Mouse (Mus musculus): ENCODE measurements around the gene Metrn.

Gene Metrn

GRCm38 (mm10) chr17:25796951-25797369 is at the start of gene Metrn:
Gene Metrn, minus strand, starts transcription at chr17:25797136.
- DNase-seq (ENCODE audit: extremely low spot score, low spot score), result peak; percentile 93

DNA sequence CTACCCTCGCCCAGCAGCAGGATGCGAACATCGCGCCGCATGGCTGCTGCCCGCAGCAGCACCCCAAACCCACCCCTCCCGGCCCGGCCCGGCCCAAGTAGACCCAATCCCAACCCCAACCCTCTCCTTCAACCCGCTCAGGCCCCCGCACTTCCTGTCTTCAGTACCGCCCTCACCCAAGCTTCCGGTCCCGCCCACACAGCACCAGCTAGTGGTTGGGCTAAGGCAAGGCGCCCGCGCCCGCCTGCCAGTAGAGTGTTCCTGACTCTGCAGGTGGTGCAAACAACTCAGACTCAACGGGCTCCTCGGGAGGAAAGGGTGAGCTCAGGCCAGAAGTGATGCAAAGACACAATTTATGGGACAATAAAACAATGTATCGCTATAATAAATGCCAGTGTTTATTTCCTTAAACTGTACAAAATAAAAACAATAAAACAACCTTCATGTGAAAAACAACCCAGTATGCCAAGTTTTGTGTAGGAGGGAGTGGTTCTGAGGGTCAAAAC is 47.5 kb upstream of the Metrn start, which contains the start of gene Rhot2:
TSS of gene Rhot2 (minus strand) at position 456 of the 506 bp plus-strand sequence.
- DNase-seq (ENCODE audit: extremely low spot score, low spot score), result peak; percentile 94

GRCm38 (mm10) chr17:25843636-25844395 is 46.9 kb upstream of the Metrn start:
- DNase-seq (ENCODE audit: extremely low spot score, low spot score), result no peak

- DNase-seq (ENCODE audit: extremely low spot score, low spot score), result no peak
Measured at GRCm38 (mm10) chr17:25843122-25843521, 46.2 kb upstream of the Metrn start.

GRCm38 (mm10) chr17:25842509-25842908 is 45.6 kb upstream of the Metrn start:
- no peak for DNase-seq (ENCODE audit: extremely low spot score, low spot score)

DNA sequence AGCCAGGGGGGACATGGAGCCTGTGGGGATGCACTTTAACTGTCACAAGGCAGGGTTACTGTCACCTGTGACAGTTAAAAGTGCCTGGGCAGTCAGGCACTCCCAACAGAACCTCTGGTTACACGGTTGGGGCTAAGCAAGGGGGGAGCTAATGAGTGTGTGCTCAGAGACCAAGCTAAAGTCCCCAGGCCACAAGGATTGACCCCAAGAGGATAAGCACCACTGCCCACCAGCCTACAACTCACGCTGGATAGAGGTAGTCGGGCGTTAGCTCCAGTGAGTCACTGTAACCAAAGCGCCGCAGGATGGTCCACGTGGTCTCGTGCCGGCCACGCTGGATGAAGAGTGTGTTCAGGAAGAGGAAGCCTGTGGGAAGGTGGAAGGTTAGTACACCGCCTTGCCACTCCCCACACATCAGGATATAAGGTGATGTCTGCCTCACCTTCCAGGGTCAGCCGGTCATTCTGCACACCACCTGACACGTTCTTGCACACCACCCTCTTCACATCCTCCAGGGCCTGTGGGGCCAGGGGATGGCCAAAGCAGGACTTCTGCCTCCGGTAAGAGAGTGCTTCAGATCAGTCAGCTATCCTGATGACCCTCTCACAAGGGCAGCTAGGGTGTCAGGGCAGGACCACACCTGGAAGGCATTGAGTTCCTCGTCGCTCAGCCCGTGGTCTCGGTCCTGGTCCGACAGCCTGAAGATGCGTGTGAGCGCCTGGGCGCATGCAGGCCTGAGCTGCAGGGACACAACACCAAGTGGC is 44.4 kb upstream of the Metrn start, which contains the start of gene Gm20683:
TSS of gene Gm20683 (minus strand) at position 647 of the 764 bp plus-strand sequence.
- no peak for DNase-seq (ENCODE audit: extremely low spot score, low spot score)

DNA sequence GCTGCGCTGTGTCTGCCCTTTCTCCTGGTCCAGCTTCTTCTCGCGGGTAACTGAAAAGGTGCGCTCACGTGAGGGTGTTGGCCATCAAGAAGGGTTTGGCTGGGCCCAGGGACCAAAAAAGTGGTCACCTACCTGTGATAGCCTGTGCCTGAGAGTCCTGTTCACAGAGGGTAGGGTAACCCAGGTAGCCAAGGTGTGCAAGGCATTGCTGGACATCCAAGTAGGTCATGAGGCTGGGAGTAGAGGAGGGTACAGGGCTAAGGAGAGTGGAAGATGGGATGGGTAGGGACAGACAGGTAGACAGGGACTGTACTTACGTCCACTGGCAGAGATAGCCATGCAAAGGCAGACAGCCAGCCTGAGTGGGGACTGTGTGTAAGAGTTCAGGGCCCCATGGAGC is 43.6 kb upstream of the Metrn start:
- DNase-seq (ENCODE audit: extremely low spot score, low spot score), result no peak

- DNase-seq (ENCODE audit: extremely low spot score, low spot score), result no peak
Measured at GRCm38 (mm10) chr17:25839455-25840235, 42.7 kb upstream of the Metrn start.

DNA sequence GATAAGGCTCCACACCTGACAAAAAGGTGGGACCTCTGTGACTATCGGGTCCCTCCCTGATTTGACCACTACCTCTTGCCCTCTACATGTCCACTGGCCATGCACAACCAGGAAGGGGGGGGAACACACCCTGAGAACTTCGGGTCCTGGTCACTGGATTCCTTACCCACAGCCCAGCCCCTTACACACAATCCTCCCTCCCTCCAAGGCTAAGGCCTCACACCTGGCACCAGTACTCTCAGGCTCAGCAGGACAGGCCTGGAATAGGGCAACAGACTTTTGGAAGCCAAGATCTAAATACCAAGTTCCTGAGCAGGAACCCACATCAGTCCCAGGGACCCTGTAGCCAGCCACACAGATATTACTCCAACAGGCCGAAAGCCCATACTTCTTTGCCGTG is 42.0 kb upstream of the Metrn start:
- no peak for DNase-seq (ENCODE audit: extremely low spot score, low spot score)

DNA sequence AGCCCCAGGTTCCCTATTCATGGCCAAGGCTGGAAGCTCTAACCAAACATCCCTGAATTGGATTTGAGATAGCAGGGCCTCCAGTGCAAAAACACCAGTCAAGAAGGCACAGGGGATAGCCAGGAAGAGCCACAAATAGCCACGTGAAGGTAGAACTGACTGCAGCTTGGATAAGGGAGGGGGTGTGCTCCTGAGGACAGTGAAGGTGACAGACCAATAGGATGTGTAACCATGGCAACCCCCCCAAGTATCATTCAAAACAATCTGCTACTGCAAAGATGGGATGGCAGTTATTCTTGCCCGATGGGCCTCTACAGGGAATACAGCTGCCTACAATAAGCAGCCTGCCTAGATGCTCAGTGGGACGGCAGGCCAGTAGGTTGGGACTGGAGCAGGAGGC is 40.6 kb upstream of the Metrn start:
- DNase-seq (ENCODE audit: extremely low spot score, low spot score), result no peak

DNA sequence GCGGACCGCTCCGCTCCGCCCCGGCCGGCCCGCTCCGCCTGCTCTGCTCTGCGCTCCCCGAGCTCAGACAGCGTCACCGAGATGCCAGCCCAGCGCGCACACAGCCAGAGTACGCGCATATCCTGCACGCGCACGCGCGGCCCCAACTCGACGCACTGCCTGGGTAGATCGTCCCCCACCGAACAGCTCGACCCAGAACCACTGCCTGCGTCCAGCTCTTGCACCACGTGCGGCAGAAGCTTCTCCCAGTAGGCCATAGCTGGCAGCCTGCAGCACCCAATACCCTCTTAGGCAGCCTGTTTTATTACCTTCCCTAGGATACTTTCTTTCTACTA is 40.1 kb upstream of the Metrn start, which contains the start of gene Rhbdl1:
TSS of gene Rhbdl1 (minus strand) at position 220 of the 335 bp plus-strand sequence.
- DNase-seq (ENCODE audit: extremely low spot score, low spot score), result peak; percentile 61

DNA sequence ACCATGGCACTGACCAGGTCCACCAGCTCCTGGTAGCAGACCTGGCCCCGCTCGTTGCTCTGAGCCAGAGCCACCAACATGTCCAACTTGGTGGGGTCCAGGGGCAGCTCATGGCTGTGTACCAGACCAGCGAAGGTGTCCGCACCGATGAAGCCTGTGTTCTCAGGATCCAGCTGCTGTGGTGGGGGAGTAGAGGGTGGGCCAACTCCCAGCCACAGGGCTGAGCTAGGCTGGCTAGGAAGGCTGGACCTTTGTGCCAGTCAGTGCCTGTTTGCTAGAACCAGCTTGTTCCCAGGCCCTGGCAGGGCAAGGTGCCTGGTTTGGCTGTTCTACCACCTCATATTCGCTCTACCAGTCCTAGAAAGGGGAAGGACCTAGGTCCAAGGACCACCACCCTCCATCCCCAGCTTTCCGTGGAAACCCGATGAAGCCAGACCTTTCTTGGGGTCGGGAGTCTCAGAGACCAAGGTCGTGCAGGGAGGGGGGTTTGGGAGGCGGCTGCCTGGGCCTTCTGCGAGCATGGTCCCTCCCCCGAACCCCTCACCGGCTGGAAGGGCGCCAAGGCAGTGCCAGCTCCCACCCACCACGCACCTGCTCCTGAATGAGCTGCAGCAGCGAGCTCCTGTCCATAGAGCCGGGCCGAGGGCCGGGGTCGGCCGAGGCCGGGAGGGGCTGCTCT is 39.6 kb upstream of the Metrn start:
- DNase-seq (ENCODE audit: extremely low spot score, low spot score), result peak; percentile 35

- no peak for DNase-seq (ENCODE audit: extremely low spot score, low spot score)
Measured at GRCm38 (mm10) chr17:25835816-25836215, 38.9 kb upstream of the Metrn start.

- no peak for DNase-seq (ENCODE audit: extremely low spot score, low spot score)
Measured at GRCm38 (mm10) chr17:25835301-25835700, 38.4 kb upstream of the Metrn start.

DNA sequence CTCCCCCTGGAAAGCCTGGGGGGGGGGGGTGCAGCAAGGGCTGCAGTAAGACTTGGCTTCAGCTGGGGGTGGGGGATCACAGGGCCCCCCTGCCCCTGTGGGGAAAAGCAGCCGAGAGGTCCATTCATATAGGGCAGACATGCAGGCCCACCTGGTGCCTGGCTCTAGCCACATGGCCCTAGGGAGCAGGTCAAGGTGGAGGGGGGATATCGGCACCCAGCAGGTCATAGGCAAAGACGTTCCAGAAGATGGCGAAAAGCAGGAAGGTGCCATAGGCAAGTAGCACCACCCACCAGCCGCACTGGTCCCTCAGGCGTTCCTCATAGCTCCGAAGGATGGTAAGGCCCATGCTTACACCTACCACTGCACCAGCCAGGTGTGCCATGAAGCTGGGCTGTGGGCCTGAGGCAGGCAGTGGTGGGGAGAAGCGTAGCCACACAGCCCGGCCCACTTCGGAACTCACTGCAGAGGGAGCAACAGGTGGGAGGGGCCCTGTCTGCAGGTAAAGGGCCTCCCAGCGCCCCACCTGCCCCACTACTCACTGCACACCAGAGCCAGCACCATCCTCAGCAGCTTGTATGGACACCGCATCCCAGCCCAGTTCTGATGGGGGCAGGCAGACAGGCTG is 37.8 kb upstream of the Metrn start:
- DNase-seq (ENCODE audit: extremely low spot score, low spot score), result no peak

GRCm38 (mm10) chr17:25833961-25834594 is 37.1 kb upstream of the Metrn start:
- DNase-seq (ENCODE audit: extremely low spot score, low spot score), result no peak

- DNase-seq (ENCODE audit: extremely low spot score, low spot score), result no peak
Measured at GRCm38 (mm10) chr17:25833291-25833663, 36.3 kb upstream of the Metrn start, which contains the start of gene Stub1. Gene Stub1, minus strand, starts transcription at chr17:25833404.

DNA sequence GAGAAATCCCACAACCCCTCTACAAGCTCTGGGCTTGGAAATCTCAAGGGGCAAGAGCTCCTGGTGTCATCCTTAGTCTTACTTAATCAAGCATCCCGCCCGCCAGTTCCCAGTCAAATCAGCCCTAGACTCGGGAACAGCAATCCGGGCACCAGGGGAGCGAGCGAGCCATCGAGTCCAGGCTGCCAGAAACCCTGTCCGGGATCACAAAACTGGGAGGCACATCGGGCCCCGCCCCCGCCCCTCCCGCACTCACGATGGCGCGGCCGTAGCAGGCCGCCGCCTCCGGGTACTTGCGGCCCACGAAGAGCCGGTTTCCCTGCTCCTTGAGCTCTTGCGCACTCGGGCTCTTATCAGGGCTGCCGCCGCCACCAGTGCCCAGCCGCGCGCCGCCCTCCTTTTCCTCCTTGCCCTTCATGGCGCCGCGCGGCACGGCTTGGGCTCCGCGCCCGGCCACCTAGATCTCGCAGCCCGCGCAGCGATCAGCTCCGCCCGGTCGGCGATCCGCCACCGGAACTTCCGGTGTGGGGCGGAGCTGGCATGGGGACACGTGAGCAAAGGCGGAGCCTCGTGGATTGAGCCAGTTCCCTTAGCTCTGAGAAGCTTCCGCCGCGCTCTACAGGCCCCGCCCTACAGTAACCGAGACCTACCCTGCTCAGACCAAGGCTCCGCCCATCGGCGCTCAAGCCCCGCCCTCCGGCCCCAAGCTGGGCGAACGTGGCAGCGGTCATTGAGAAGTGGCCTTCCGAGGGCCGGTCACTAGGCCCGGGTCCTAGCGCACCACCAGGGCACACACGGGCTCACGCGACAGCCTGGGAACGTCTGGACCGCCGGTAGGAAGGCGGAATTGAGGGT is 35.7 kb upstream of the Metrn start:
- DNase-seq (ENCODE audit: extremely low spot score, low spot score), result peak; percentile 100
